9 mouse cellular contexts compared by ENCODE assay signal in the genomic region with DNA sequence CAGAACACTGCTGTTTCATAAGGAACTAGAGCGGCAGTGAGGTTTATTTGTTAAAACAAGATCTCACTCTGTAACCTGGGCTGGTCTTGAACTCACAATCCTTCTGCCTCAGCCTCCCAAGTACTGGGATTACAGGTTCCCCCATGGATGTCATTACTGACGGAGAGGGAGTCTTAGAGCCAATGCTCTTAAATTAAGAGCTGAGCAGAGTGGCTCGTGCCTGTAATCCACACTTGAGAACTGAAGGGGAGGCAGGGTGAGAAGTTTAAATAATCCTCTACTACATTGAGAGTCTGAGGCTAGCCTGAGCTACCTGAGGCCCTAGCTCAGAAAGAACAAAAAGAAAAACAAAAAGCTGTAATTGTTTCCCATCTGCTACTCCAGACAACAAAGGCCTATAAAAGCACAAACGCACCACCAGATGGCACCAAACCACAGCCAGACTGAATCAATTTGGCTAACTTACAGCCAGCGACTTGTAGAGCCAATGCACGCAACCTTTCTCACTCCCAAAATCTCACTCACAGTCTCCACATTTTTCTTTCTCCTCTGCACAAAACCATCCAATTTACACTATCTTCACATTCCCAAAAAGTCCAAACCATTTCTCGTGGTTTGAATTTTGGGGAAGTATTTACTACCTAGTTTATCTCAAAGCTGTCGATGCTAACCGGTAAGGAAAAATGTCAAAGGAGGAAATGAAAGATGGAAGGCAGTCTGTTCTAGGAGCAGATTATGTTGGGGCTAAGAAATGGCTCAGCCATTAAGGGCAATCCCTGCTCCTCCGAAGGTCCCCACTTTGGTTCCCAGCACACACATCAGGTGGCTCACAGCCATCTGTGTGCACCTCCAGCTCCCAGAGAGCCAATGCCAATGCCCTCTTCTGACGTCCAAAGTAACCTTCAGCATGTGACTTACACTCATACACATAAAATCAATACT. TPM values are rescaled to one million over a fixed set of nuclear protein-coding genes. Genes with fewer than 3 reads are reported as not detected.
DNase-seq lines count a peak whose midpoint lies in the region; ATAC-seq lines count a peak whose summit lies in the region.
"Had no signal": no experiment of that assay in that cellular context is flagged by ENCODE, and none has a peak within 500 bp of the region (broad histone marks: within the 10 kb centered on the region; RNA-seq: fewer than 3 reads in every experiment).

No protein-coding gene starts in this region.

- no peaks in the 10 kb centered on the region for H3K4me1 ChIP-seq in hindbrain, embryonic 14.5 days (replicated peaks; ENCODE audit: control insufficient read depth, insufficient read depth, low read length)

- H3K4me3 ChIP-seq in hindbrain, embryonic 14.5 days (replicated peaks; ENCODE audit: low read length): no peak overlapping the region
- H3K4me3 ChIP-seq: lung, embryonic 15.5 days had no signal

- no peak overlapping the region for H3K4me2 ChIP-seq in hindbrain, embryonic 14.5 days (replicated peaks)
- H3K4me2 ChIP-seq: lung, embryonic 15.5 days had no signal

- peak; percentile 93 for DNase-seq in NIH3T3 (ENCODE audit: low read depth)
- peak; percentile 85 to 88 for DNase-seq in cerebellum, adult 18-20 months
- peak; percentile 92 for DNase-seq in forelimb bud, embryonic 11.5 days (ENCODE audit: low read depth, low spot score)
- peak; percentile 93 for DNase-seq in hindbrain, embryonic 14.5 days (ENCODE audit: low spot score)
- peak; percentile 71 for DNase-seq in left cerebral cortex, adult 11 months (ENCODE audit: low spot score)
- peak; percentile 74 for DNase-seq in right cerebral cortex, postnatal 25 days
- DNase-seq in urinary bladder, postnatal 4 days (ENCODE audit: low spot score in 2 of 2): peak; percentile 69 to 83

- H3K27me3 ChIP-seq in hindbrain, embryonic 14.5 days (ENCODE audit: control insufficient read depth, insufficient read depth, low read length): no peaks in the 10 kb centered on the region
- H3K27me3 ChIP-seq: lung, embryonic 15.5 days had no signal

- peak overlapping the region; percentile 40 for H3K27ac ChIP-seq in hindbrain, embryonic 14.5 days
- H3K27ac ChIP-seq: lung, embryonic 15.5 days had no signal

- WGBS in hindbrain, embryonic 14.5 days: 53% methylated on average over 11 of the region's 11 CpGs

- H3K36me3 ChIP-seq in hindbrain, embryonic 14.5 days (replicated peaks; ENCODE audit: control insufficient read depth, insufficient read depth): no peaks in the 10 kb centered on the region; the same call in 1 of the 2 replicates
- H3K36me3 ChIP-seq: lung, embryonic 15.5 days had no signal

- no peaks in the 10 kb centered on the region for H3K9me3 ChIP-seq in hindbrain, embryonic 14.5 days (ENCODE audit: control insufficient read depth, low read length)
- H3K9me3 ChIP-seq: lung, embryonic 15.5 days had no signal

- no peak overlapping the region for H3K9ac ChIP-seq in hindbrain, embryonic 14.5 days
- H3K9ac ChIP-seq: lung, embryonic 15.5 days had no signal

- ATAC-seq in hindbrain, embryonic 14.5 days (ENCODE audit: low FRiP score): peak; percentile 68; the same call in 1 of the 2 replicates
- ATAC-seq in megakaryocyte-erythroid progenitor cell, adult 5-6 weeks (replicated peaks; ENCODE audit: low FRiP score, low TSS enrichment, poor library complexity, severe bottlenecking): peak; percentile 81

RNA-seq across cellular contexts. Expression of a gene that starts 51.3 kb away (rescaled TPM):
- polyA plus RNA-seq in hindbrain, embryonic 14.5 days (2014; fragmentation: Nextera tagmentation; extraction: Ambion mirVana): 29.0 and 35.0 TPM in 2 replicates
- 68.1 and 69.2 TPM in 2 replicates for total RNA-seq in megakaryocyte-erythroid progenitor cell, adult 5-6 weeks (2014; fragmentation: Nextera tagmentation)
- 117 and 122 TPM in 2 replicates for total RNA-seq in megakaryocyte-erythroid progenitor cell, adult 5-6 weeks (2017)
